Mouse (Mus musculus): ENCODE data around the gene Polr1d.

Polr1d gene

DNA sequence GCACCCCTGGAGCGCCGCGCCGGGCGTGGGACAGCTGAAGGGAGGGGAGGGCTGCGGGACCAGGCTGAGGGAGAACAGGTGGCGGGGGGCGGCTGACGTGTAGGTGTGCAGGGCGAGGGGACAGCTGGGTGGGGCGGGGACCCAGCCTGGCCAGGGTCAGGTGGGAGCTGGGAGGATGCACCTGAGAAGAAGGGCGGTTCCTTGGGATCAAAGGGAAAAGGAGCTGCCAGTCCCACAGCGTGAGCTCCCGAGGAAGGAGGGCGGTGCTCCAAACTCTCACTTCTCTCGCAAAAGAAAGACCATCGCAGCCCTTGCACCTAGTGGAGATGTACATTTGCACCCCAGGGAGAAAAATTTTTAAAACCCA lies at the start of gene Polr1d:
TSS of gene Polr1d (plus strand) at position 252 of the 367 bp plus-strand sequence.
- no peak for DNase-seq

DNA sequence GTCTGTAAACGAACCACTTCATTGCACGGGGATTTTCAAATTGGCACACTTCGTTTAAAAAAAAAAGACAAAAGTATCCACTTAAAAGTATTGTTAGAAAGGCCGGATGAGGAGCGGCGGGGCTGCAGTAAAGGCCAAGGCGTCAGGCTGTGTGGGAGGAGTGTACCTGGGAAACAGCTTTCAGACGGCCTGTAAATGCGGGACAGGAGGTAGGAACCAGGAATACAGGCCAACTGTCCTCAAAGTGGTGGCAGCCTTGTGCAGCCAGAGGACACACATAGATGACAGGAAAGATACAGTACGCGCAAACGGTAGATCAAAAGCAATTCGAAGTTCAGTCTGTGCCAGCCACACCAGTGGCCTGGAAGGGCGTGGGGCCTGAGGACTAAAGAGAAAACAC lies 45.6 kb upstream of the Polr1d start:
- no peak for DNase-seq

DNA sequence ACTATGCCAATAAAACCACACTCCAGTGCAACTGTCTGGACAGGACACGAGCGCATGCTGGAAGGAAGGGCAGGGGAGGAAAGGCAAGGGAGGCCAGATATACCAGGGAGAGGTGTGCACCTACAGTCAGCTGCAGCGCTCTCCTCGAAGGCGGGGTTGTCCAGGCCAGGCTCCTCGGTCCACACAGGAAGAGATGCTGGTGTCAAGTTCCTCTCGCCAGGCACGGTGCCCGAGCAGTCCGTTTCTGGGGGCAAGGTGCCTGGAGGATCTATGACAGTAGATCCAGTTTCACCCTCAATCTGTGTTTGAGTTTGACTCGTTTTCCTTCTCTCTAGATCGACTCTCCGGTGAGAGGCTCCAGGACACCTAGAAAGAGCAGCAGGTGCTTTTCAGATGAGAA lies 43.7 kb upstream of the Polr1d start:
- DNase-seq, result no peak

DNA sequence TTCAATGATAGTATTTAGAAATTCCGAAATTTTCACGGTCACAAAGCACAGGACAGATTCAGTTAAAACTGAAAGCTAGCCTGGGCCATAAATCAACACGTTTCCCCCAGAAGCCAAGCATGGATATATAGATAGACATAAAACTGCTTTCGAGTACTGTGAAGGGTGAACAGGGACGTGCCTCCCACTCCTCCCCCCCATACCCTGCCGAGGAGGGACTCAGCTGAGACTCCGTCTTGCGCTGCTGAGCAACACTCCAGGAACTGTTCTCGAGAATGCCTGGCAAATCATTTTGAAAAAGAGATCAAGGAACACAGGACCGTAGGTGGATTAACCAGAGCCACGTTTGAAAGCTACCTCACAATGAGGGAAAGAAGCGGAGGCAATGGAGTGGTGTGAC lies 42.6 kb upstream of the Polr1d start:
- DNase-seq, result no peak

DNA sequence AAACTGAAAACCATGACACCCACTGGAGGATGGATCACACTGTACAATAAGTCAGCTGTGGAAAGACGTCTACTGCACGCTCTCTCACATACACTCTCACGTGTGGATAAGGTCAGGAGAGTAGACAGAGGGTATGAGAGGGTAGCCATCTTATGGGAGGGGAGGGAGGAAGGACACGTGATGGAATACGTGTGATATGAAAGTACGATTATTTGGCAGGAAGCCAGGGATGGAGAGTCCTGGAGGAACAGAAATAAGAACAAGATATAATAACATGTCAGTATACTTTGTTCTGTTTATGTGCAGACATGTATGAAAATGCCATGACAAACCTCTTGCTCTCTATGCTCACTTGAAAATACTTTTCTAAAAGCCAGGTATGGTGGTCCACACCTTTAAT lies 41.5 kb upstream of the Polr1d start:
- no peak for DNase-seq

DNA sequence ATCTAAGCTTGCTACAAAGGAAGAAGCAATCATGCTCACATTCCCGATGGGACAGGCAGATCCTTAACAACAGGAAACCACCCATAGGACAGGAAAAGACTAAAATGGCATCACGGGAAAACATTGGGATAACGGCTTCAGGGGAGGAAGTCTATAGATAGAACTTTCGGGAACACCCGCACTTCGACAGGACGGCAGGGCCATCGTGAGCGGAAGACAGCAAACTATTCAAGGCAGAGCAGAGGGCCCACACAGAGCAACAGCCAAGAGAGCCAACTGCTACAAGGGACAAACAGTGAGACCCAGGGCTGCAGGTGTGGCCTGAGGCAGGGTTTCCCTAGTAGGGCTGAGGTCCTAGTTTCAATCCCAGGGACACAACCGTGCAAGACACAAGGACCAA lies 40.8 kb upstream of the Polr1d start:
- no peak for DNase-seq

DNA sequence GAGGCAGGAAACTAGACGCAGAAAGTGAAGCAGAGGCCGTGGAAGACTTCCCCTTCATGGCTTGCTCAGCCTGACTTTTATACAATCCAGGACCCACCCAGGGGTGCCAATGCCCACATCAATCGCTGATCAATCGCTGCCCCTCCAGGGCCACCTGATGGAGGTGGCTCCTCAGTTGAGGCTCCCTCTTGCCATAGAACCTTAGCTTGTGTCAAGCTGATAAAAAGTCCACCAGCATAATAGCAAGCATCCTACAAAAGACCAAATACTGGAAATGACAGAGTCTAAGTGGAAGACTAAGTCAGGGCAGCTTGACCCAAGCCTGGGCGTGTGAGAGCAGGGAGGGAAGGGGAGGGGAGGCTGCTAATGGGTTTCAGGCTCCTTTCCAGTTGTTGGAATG lies 40.2 kb upstream of the Polr1d start:
- DNase-seq, result no peak

DNA sequence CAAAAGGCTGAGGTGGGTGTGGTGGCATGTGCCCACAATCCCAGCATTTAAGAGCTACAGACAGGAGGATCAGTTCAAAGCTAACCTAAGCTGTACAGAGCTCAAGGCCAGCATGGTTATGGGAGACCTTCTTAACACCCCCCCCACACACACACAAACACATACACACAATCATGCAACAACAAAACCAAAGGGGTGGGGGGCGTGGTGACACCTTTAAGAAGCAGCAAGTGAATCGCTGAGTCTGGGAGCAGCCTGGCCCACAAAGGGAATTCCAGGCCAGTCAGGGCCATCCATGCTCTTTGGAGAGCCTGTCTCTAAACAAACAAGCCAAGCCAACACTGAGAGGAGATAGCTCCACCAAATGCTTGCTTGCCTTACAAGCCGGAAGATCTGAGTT lies 39.2 kb upstream of the Polr1d start:
- no peak for DNase-seq

DNA sequence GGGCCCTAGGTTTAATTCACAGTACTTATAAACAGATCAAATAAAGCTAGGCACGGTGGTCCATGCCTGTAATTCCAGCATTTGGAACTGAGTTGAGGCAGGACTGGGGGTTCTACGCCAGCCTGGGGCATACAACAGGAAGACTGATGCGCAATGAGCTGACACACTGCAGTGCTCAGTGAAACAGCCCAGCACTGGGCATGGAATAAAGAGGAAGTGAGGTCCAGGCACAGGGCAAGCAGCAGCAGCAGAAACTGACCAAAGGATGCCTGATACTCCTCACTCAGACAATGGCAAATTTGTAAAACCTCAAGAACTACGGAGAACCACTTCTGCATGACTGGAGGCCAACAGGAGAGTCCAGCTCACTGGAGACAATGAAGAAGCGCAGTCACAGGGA lies 37.5 kb upstream of the Polr1d start:
- no peak for DNase-seq

DNA sequence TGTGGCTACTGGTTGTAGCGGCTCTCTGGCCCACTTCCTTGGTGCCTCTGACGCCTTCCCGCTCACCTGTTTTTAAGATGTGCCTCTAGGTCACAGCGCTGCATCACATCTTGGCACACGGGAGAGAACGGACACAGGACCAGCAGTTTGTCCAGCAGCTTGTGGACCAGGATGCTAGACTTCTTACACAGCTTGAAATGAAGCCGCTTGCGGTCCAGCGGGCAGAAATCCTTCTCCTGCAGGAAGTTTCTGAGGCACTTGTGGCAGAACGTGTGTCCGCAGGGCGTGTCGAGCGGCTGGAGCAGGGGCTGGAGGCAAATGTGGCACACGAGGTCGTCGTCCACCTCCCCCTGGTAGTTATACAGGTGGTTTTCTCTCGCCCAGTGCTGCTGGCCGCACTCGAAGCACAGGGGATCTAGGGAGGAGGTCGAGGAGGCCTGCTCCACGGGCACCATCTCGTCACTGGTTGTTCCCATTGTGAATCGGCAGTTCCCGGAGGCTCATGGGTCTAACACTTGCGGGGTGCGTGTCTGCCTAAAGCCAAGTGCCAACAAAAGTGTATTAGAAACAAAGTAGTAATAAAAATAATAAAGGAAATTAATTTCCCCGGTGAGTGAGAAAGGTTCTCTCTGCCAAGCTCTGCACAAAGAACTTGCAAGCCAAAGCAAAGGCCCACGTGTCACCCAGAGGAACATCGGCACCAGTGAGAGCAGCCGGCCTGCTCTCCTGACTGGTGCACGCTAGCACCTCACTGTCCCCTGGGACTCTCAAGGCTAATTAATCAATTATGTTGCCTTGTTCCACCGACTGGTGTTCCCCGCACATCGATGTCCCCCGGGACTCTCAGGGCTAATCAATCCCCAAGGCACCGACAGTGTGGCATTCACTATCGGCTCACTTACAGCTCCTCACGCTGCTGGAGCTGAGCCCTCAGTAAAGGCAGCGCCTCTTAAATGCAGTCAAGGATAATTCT lies 34.6 kb upstream of the Polr1d start:
- DNase-seq, result no peak

DNA sequence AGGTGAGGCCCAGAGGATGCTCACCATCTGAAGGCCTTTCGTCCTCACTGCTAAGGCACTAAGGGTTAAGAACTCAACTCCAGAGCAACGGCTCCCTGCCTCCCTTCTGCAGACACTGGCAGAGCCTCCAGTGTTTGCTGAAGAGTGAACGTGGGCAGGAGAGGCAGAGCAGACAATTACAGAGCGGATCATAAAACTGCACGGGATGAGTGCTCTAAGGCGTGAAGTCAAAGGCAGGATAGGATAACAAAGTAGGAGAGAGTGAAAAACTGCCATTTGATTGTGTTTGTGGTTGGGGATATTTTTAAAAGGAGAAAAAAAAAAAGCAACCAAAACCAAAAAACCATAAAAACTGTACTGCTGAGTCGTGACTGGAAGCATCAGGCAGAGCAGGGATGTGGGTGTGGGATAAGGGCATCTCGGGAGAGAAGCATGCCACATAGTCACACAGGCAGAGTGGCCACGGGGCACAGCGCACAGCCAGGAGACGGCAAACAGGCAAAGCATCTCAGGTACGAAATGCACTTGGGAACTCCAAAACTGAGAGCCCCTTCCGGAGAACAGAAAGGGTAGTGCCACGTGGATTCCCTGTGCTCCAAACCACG lies 33.5 kb upstream of the Polr1d start:
- DNase-seq, result no peak

DNA sequence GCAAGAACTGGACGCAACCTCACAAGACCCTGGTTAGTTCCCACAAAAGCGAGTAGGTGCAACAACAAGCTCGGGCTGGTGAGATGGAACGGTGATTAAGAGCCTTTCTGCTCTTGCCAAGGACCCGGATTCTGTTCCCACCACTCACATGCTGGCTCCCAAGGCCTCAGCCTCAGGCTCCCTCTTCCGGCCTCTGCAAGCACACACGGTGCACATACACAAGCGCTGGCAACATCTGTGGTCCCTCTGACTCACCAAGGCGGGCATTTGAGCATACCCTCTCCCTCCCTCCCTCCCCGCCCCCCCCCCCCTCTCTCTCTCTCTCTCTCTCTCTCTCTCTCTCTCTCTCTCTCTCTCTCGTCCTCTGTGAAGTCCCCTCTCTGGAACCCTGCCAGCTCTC lies 31.5 kb upstream of the Polr1d start:
- DNase-seq, result no peak

DNA sequence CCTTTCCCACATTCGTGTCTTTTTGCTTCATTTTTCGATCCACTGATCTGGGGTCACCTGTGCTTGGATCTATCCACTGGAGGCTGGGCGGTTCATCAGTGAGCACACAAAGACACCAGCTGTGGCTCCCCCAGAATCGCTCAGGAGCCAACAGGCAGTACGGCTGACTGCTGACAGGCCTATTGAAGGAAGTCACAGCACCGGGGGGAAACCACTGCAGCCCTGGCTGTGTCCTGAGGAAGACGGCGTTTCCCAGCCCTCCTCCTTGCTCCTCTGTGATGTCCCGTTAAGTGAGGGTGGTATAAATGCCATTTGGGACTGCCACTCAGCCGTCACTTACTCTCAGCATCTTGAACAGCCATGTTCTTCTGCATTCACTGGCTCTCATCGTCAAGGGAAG lies 30.9 kb upstream of the Polr1d start:
- DNase-seq, result no peak

DNA sequence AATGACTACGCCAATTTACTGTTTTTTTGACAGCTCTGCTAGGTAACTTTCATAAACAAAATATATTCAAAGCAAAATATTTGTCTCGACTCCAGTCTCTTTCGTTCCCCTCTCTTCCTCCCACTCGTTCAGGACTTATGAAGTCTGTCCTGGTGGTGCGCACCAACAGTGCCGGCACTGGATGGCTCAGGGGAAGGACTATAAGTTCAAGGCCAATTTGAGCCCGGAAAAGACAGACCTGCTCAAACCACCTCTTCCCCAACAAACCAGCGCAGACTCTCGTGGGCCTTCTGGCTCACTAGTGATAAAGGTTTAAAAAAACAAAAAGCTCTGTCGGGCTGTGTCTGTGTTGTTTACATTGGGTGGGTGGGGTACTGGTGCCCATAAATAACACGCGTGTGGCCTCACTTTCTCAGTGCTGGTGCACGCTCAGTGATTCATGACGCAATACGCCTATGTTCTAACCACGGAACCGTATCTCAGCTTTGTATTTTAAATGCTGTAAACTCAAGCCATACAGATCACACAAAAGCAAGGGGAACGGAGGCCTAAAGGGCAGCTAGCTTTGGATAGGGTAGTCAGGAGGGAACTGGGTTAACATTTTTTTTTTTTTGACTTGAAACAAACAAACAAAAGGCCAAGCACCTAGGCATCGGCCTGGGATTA lies 27.2 kb upstream of the Polr1d start:
- DNase-seq, result no peak

DNA sequence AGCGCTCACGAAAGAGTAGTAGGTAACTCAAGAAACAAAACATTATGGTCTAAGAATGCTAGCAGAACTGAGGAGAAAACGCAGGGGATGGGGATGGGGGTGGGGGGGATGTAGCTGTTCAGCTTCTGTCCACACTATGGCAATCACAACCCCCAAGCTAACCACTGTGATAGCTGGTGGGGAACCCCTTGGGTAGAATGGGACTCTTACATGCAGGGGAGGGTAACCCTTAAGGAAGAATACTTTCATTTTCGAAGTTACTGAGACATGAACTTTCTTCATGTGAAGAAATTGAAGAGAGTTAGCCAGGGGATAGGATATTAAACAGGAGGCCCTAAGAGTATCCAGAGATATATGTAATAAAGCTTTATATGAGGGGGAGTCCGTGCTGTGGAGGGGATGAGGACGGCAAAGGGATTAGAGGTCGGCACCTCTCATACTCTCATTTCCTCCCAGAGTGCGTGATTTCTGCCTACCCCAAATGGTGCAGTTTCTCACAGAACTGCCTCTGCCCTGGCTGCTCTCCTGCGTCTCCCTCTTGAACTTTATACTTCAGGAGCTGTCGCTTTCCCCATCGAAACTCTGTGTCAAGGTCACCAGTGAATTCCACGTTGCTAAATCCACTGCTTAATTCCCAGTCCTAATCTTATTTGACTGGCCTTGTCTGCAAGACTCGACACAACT lies 25.9 kb upstream of the Polr1d start:
- DNase-seq, result no peak

DNA sequence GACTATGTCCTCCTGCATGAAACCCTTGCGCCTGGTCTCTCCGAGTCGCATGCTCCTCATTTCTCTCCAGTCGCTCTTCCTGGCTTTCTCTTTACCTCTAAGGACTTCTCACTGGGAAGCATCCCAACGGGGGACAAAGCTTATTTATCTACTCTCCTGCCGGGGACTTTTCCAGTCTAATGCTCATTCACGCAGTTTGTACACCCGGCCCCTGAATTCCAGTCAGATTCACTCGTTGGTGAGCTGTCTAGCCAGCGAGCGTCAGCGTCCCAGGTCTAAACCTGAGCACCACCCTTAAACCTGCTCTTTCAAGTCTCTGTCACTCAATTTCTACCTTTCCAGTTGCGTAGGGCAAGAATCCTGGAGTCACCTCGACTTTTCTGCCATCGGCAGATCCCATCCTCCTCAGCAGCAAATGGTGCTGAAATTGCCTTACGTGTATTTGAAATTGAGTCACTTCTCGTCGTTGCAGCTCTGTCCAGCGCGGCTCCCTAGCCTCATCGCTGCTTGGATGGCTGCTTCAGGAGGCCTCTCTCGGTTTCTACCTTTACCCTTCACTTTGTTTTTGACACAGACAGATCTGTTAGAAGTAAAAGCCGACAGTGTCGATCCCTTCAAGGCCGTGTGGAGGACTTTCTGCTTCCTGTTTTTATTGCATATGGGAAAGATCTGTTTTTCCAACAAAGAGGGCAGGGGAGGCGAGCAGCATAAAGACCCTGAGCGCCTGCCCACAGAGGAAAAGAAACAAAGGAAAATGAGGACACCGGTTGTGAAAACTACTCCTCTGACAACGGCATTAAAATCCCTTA lies 25.1 kb upstream of the Polr1d start:
- no peak for DNase-seq

DNA sequence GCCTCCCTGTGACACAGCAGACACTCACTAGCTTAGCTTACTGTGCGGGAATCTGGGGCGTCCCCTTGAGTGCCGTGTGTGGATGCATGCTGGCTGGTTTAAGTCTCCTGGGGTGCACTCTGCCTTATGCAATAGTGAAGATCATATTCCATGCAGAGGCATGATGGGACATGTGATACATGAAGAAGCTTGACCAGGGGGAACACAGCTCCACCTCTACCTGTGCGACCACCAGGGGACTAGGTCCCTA lies 24.6 kb upstream of the Polr1d start:
- no peak for DNase-seq

DNA sequence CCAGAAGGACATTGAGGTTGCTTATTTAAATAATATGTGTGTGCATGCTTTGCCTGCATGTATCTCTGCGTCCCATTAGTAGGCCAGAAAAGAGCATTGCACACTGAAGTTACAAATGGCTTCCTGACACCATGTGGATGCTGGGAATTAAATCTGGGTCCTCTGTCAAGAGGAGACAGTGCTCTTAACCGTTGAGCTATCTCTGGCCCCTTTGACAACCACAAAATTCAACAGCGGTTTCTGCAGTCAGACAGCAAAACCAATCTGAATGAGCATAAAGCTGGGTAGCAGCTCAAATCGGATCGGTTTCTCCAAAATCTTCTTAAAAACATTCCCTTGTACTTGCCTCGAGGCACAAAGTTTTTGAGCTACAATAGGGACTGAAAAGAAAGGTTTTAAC lies 23.8 kb upstream of the Polr1d start:
- DNase-seq, result no peak

DNA sequence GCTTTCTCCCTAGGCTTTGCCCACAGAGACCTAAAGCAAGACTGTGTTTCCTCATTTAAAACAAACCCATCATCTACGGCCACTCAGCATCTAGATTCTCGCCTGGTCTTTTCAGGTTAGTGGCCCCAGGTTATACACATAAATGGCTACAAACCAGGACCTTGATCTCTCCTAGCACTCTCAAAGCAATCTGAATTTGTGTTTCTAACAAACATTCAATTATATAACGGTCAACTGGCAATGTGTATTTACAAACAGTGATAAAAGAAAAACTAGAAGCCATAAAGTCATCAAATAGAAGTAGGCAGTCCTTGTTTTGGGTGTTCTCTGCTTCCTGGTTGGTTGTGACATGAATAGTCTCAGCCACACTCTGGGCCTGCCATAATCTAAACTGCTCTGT lies 23.4 kb upstream of the Polr1d start:
- DNase-seq, result no peak

DNA sequence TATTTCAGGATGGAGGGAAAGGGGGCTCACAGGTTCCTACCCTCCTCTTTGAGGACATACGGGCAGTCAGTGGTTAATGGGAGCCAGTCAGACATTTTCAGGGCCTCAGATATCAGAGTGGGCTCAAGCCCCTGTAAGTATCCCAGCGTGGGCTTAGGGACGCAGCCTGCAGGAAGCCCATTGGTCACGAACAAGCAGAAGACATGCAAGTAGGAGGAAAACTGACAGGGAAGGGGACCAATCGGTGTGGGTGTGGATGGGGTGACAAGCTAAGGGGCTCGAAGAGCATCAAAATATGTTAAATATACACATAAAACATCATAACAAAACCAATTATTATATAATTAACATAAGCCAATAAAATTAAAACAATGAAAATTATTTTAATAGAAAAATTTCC lies 22.5 kb upstream of the Polr1d start:
- DNase-seq, result no peak

DNA sequence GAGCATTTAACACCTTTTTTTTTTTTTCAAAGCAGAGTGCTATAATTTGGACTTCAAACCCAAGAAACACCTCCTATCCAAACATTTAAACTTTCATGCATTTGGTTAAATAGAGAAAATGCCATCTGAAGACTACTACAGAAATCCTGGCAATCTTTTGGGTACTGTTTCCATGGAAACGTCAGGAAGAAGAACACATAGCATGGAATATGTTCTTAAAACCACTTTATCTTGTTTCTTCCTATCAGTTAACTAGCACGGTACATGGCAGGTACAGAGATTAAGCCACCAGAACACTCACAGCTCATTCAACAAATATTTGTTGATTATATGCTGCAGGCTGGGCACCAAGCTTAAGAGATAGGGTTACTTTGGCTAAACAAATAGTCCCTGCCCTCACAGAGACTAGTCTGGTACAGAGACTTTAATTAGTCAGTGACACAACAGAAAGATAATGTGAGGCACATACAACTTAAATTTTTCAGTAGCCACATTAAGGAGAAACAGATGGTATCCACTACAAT lies 22.0 kb upstream of the Polr1d start:
- DNase-seq, result no peak

DNA sequence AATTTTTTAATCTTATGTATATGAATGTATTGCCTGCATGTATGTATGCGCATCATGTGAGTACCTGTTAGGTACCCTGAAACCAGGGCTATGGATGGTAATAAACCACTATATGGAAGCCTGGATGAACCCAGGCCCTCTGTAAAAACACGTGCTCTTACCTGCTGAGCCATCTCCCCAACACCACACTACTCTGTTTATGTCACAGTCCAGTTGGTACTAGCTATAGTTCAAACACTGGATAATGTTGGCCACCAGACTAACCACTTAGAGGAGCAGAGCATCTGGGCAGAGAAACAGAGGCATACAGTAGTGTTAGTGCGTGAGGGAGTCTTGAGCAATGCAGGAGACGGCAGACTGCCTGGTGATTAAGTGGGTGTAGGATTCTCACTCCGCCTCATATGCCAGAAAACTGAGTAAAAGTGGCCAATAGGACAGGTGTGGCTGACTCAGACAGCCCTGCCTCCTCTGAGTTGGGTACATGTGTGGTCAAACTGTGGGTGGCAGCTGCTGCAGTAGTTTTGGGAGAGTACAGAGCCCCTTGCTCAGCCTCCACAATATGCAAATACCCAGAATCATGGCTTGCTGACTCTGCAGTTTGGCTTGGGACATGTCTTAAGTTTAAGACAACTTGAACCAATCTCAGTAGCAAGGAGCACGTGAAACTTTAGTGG lies 21.1 kb upstream of the Polr1d start:
- no peak for DNase-seq
